Mouse (Mus musculus): ENCODE measurements at regions not wholly inside any gene's neighbourhood (a gene's known extent, or its start where the extent isn't known, plus 50 kb on each side); places are given as distances from the start of the nearest gene placed in this dataset.

GRCm38 (mm10) chr6:116767738-116768522, 51.2 kb upstream of the Tmem72 start:
- DNase-seq (ENCODE audit: inconsistent age in 2 of 2, low spot score in 1 of 2) = peak; percentile 64 to 91

GRCm38 (mm10) chr6:116774954-116775675, 58.4 kb upstream of the Tmem72 start:
- peak in 1 of 2 experiments; percentile 65 for DNase-seq (ENCODE audit: inconsistent age in 2 of 2, low spot score in 1 of 2)

GRCm38 (mm10) chr6:116786553-116787335, 70.0 kb upstream of the Tmem72 start:
- DNase-seq (ENCODE audit: inconsistent age in 2 of 2, low spot score in 1 of 2) = no peak

DNA sequence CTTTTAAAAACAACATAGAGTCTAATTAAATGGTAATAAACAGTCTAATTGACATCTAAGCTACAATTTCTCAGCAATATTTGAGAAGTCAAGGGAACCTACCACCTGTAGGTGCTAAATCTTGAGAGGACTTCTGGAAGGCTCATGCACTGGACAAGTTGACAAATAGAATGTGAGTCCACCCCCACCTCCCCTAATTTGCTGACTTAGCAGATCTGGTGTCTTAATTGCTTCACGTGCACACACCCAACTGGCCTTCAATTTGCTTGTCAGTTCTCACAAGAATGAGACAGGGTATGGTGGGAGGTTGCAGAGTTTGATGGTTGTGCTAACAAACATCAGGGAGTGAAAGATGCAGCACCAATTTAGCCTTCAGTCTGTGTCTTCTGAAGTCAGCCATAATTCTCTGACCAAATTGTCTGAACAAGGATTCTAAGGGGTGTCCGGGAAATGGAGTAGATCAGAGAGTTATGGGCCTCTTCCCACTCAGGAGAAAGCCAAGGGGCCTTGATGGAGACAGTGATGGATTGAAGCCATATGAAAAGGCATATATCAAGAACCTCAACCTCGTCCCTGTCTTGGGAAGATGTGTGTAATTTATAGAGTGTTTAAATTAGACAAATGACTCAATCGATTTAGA, 76.7 kb upstream of the Tmem72 start:
- DNase-seq (ENCODE audit: inconsistent age in 2 of 2, low spot score in 1 of 2) = no peak

GRCm38 (mm10) chr6:116793961-116794336, 77.2 kb upstream of the Tmem72 start:
- DNase-seq (ENCODE audit: inconsistent age in 2 of 2, low spot score in 1 of 2) = no peak

DNA sequence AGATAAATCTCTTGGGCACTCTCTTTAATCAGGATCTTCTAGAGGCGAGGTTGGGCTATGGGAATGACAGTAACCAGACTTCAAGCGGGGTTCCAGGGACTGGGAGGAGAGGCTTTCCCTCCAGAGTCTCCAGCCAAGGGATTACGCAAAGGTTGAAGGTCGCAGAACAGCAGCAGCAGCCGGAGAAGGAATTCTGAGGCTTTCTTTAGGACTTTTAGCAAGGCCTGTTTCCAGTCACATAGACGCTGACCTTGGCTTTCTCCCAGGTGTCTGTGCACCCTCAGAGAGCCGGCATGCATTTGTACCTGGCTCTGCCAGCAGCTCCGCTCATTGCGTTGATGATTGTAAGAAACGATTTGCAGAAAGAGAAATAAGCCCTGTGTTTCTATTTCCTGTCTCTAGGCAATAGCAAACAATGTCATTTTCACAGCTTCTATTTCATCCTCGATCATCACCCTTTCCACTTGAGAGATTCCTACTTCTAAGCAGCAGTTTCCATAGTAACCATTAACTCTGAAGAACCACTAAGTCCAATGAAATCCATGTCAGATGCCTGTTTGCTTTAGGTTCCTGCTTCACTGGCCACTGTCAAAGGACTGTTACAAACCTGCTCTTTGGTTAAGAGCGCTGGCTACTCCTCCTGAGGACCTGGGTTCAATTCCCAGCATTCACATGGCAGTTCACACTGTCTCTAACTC, 104.7 kb upstream of the Tmem72 start:
- DNase-seq (ENCODE audit: inconsistent age in 2 of 2, low spot score in 1 of 2) = peak; percentile 24 to 78

GRCm38 (mm10) chr6:116822605-116823004, 105.9 kb upstream of the Tmem72 start:
- DNase-seq (ENCODE audit: inconsistent age in 2 of 2, low spot score in 1 of 2) = no peak

DNA sequence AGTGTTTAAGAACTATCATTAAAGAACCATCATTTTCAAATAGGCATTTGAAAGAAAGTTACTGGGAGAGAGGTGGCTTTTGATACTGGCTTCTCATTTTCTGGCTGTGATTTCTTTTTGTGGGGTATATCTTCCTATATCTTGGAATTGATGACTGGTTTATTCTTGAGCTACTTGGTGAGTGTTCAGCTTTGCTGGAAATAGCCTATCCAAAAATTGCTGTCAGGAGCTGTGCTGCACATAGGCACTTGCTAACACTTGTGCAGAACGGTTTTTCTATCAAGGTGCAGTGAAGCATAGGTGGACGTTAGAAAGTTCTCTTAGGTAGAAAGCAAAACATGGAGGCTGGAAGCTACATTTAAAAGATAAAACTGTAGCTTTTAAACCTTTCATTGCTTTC, 108.9 kb upstream of the Tmem72 start:
- no peak for DNase-seq (ENCODE audit: inconsistent age in 2 of 2, low spot score in 1 of 2)

DNA sequence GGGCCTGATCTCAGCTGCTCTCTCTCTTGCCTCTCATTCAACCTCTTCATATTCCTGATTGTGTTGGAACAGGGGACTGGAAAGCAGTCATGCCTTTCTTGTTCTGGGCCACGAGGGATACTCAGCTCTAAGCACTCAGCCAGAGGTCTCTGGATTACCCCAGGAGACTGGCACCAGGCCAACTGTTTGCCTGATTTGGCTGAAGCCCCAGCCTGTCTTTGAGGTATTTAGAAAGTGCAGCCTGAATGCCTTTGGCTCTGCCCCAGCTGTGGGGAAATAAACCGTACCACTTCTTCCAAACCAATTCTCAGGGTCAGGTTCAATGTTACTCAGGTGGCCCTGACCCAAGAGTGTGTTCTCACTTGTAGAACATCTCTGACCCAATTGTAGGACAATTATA, 112.6 kb upstream of the Tmem72 start:
- peak; percentile 77 to 97 for DNase-seq (ENCODE audit: inconsistent age in 2 of 2, low spot score in 1 of 2)

DNA sequence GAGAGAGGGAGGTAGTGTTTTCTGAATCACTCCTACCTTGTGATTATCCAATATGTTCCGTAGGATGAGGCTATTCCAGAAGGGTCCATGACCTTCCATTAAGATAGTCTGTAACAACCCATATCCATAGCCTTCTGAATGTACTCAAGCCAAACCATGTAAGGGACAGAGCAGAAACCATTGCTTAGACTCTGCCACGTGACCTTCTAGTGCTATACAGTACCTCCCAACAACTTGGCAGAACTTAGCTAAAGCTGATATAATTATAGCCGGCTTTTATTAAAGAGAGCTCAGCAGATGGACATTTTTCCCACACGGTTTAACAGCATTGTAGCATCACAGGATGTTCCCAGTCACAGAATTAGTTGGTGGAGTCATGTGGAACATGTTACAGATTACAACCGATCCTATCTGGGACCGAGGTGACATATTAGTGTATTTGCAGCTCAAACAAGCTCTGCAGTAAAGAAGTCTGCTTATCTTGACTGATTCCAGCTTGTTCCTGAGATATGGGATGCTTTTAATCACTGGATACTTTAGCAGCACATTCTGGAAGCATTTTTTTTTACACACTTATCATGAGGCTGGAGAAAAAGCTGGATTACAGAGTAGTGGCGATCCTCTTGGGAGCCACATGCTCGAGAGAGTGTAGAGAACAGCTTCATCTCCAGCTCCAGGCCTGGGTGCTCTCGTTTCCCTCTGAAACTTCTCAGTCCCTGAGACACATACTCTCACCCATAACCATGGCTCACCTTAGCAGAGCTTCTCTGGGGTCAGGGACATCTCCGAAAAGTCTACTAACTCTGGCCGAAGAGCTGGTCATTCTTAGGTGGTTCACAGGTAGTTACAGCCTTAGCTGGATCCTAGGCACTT, 129.5 kb upstream of the Tmem72 start:
- DNase-seq (ENCODE audit: inconsistent age in 2 of 2, low spot score in 1 of 2) = no peak

- no peak for DNase-seq (ENCODE audit: inconsistent age in 2 of 2, low spot score in 1 of 2)
Measured at GRCm38 (mm10) chr6:116848538-116849093, 131.9 kb upstream of the Tmem72 start.

DNA sequence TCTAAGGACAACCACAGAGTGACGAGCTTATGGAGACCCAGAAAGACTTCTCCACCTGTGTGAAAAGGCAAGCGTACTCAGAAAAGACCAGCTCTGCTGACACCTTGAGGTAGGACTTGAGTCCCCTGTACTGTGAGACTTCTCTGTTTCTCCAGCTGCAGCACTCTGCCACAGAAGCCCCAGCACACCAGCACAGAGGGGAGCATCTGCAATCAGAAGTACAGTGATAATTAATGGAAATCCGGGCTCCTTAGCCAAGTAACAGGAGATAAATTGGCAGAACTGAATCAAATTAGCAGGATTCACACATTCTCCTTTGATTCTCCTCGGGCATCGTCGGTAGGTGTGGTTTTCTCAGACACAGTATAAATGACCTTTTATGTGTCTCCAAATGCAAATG, 137.3 kb upstream of the Tmem72 start:
- no peak for DNase-seq (ENCODE audit: inconsistent age in 2 of 2, low spot score in 1 of 2)

- no peak for DNase-seq (ENCODE audit: inconsistent age in 2 of 2, low spot score in 1 of 2)
Measured at GRCm38 (mm10) chr6:116856093-116856492, 139.4 kb upstream of the Tmem72 start.

DNA sequence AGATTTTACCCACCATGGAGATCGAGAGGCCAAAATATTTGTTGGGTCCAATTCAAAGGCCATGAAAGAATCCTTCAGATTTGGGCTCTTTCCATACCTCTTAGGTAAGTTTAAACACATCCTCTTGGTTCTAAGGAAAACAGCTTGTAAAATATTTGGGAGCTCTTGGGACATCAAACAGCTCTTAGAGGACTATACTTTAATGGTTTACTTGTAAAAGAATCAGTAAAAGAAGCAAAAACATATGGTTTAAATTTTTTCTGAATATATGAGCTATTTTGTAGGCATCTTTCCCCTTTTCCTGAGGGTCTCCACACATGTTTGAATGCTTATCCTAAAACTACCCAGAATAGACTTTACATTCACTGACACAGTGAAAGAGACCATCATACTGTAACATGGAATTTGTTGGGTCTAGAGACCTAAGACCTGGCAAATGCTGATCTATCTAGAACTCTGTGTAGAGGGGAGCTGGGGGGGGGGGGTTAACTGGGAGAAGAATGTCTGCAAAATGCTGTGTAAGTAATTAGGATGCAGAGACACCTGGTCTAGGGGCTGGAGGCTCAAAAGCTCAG, 140.3 kb upstream of the Tmem72 start:
- no peak for DNase-seq (ENCODE audit: inconsistent age in 2 of 2, low spot score in 1 of 2)

GRCm38 (mm10) chr6:116863130-116863529, 146.4 kb upstream of the Tmem72 start:
- DNase-seq (ENCODE audit: inconsistent age in 2 of 2, low spot score in 1 of 2) = peak in 1 of 2 experiments; percentile 10

- peak in 1 of 2 experiments; percentile 7 for DNase-seq (ENCODE audit: inconsistent age in 2 of 2, low spot score in 1 of 2)
Measured at GRCm38 (mm10) chr6:116863626-116864025, 146.9 kb upstream of the Tmem72 start.

DNA sequence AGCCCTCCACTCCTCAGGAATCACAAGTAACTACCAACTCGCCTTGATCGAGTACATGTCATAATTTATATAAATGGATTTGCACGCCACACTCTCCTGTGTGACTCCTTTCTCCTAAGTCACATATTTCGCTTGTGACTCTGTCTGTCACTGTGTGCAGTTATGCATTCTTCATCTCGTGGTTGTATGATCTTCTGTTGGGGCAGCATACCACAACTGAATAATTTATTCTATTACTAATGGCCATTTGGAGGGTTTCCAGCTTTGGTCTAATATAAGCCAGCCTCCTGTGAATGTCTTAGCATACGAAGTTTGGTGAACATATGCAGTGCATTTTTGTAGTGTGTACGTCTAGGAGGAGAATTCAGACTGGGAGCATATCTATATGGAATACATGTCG, 176.6 kb upstream of the Tmem72 start:
- peak in 1 of 2 experiments; percentile 8 for DNase-seq (ENCODE audit: inconsistent age in 2 of 2, low spot score in 1 of 2)

- peak in 1 of 2 experiments; percentile 4 for DNase-seq (ENCODE audit: inconsistent age in 2 of 2, low spot score in 1 of 2)
Measured at GRCm38 (mm10) chr6:116894252-116894651, 177.5 kb upstream of the Tmem72 start.

GRCm38 (mm10) chr6:116895114-116895513, 178.4 kb upstream of the Tmem72 start:
- peak in 1 of 2 experiments; percentile 52 for DNase-seq (ENCODE audit: inconsistent age in 2 of 2, low spot score in 1 of 2)

Measured in adrenal gland, adult (tissue).